Mouse (Mus musculus) ES-CJ7 (cell line): ENCODE data around the gene Kifc3.

Experiments used
- DNase-seq: peaks from one replicate; pipeline ENCODE4 v3.0.0; 2011; ENCODE audit warnings: low read depth, low spot score

The Kifc3 gene

DNA sequence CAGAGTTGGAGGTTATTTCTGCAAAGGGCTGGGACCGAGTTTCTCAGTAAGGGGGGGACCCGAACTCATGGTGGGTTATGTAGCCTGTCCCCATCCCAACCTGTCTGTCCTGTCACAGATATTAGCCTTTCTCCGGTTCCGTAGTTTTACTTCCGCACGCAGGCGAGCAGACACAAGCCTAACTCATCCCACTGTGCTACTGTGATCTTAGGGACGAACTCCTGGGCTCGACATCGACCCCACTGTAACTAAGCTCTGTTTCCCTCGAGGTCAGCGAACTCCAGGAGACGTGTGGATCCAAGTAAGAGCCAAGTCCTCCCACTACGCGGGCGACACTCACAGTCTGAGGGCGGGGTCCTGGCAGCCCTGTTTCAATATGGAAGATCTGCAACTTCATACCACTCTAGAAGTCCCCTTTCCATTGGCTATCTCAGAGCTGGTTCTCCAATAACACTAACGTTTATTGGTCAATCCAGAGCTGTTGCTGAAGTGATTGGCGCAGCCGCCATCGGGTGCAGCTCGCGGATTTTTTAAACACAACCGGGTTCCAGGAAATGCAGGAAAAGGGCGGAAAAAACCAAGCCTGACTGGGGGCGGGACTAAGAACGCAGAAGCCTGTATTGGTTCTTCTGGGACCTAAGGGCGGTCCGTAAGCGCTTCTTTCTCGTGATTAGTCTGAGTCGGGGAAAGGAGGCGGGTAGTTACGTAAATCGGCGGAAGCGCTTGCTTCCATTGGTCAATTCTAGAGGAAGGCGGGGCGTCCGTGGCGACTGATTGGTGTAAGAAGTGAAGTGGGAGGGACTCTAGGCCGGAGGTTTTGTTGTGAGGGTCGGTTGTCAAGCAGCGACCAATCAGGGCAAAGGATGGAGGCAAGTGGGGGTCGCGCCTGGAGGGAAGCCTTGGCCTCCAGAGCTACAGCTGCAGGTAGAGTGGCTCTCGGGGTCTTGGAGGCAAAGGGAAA lies 122.0 kb downstream of the Kifc3 start, which contains the start of gene Katnb1:
Katnb1 (plus strand) TSS at position 806 of the 961 bp plus-strand sequence.
- peak; percentile 100 for DNase-seq

DNA sequence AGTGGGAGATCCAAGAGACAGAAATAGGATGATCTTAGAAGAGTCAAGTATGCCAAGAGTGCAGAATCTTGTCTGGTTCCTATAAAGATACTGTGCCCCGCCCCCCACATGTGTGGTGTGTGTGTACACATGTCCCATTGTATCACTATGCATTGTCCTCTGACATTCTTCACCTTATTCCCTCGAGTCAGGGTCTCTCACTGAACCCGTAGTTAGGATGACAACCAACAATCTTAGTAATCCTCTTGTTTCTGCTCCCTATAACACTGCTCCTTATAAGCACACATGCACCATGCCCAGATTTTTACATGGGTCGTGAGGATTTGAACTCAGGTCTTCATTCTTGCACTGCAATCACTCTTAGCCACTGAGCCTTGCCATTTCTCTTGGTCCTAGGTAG lies 123.3 kb downstream of the Kifc3 start:
- DNase-seq = no peak

DNA sequence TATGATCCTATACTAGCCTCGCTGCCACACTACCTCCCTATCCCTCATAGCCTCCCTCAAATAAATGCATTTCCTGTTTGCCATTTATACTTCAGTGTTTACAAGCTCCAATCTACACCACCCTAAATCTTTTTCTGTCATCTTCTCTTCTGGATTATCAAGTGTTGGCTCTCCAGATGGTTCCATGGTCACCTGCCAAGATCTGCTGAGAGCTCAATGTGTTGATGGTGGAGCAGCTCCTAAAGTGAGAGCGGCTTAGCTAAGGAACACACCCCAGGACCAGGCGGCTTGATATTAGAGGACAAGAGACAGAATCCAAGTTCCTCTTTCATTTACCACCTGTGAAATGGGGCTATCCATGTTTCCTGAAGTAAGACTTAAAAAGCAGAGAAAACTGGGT lies 124.6 kb downstream of the Kifc3 start:
- DNase-seq = no peak

DNA sequence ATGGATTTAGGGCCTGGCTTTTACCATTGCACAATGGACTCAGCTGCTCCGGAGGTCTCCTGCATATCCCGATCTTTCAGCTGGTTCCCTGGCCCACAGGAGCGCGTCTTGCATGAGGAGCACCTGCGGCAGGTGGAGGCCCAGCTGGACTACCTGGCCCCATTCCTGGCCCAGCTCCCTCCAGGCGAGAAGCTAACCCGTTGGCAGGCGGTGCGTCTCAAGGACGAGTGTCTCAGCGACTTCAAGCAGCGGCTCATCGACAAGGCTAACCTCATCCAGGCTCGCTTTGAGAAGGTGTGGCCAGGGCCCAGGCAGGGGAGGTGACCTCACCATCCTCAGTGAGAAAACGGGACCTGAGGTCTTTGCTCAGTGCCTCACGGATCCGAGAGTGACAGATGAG lies 126.5 kb downstream of the Kifc3 start:
- no peak for DNase-seq

DNA sequence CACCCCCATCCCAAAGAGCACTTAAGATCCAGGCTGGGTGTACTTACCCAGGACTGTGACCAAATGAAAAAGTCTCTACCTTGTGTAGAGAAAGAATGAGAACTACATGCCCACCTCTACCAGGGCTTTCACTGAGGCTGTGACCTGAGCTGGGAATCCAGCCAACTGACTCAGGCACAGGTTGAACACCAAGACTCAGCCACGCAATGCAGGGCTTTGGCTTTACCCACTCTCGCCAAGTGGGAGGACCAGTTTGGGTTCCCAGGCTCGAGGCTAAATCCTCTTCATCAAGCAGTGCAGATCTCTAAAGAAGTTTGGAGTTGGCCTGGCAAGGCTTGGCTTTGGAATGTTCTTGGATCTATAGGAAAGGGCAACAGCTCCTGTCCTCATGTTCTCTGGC lies 127.1 kb downstream of the Kifc3 start:
- DNase-seq = no peak

DNA sequence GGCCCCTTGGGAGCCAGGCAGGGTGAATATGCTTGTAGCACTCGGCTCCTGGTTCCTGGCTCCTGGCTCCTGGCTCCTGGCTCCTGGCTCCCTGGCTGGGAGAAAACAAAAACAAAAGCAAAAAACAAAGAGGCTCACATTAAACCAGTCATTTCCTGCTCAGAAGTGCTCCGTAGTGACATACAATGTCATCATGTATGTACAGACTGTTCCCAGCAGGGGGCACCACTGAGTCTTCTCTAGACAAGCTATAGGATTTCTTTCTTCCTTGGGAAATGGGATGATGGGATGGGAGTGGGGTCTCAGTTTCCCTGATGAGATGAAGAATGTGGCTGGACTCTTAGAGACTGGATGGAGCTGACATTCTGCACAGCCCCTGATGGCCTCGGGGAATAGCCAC lies 135.0 kb downstream of the Kifc3 start:
- peak; percentile 93 for DNase-seq

DNA sequence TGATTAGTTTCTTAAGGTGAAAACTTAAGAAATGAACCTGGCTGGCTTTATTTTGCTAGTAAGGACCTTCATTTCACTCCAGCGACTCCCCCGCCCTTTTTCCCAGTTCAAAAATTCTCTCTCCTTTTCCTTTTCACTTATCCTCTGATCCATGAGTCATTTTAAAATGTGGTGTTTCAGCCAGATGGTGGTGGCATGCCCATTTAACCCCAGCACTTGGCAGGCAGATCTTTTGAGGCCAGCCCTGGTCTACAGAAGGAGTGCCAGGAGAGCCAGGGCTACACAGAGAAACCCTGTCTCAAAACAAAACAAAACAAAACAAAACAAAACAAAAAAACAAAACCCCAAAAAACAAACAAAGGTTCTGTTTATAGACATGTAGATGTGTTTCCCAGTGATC lies 138.1 kb downstream of the Kifc3 start:
- DNase-seq = no peak

DNA sequence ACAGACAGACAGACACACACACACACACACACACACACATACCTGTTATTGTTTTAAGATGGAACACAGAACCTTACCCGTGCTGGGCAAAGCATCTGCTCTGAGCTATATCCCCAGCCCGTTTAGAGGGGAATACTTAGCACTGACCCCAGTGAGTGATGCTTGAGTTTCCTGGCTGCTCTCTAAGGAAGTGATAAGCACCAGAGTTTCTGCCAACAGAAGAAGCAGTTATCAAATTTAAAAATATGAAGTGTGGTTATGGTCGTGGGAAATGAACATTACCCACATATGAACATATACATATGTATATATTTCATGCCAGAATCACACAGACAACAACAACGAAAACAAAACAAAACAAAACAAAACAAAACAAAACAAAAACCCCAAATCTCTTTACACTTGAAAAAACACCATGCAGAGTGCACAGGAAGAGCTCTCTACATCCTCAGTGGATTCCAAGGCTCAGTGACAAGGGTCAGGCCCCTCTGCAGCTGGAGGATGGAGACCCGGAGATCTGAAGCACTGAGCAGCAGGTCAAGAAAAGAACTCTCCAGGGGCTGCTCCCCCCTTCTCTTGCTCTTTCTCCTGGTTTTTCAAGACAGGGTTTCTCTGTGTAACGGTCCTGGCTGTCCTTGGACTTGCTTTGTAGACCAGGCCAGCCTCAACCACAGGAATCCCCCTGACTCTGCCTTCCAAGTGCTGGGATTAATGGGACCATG lies 142.6 kb downstream of the Kifc3 start:
- no peak for DNase-seq

DNA sequence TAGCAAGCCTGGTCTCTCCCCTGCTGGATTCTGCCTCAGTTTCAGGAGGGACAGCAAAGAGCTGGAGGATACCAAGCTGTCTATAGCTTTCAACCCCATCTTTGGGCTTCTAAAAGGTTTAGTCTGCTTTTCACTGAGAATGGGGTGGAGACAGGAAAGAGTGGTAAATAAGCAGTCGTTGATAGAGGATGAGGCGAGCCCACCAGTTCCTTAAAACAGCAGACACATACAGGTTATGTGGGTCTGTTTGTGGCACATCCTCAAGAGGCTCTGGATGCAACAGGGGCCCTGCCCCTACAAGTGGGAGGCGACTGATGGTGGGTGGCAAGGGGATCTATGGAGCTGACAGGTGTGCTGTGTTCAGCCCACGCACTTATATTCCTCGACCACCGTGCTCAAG lies 144.0 kb downstream of the Kifc3 start:
- DNase-seq = no peak

DNA sequence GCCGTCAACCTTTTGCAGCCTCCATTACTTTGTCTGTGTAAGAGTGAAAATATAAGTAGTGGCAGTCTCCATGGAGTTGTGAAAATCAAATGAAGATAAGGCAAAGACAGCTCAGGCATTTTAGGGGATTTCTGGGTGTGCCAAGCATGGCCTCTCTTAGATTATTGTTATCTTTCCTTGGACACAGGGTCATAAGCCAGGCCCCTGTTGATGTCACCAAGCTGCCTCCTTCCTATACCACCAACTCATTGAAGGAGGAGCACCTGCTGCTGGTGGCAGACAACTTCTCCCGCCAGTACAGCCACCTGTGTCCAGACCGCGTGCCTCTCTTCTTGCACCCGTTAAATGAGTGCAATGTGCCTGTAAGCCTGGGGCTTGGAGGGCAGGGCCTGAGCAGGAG lies 146.2 kb downstream of the Kifc3 start:
- no peak for DNase-seq

DNA sequence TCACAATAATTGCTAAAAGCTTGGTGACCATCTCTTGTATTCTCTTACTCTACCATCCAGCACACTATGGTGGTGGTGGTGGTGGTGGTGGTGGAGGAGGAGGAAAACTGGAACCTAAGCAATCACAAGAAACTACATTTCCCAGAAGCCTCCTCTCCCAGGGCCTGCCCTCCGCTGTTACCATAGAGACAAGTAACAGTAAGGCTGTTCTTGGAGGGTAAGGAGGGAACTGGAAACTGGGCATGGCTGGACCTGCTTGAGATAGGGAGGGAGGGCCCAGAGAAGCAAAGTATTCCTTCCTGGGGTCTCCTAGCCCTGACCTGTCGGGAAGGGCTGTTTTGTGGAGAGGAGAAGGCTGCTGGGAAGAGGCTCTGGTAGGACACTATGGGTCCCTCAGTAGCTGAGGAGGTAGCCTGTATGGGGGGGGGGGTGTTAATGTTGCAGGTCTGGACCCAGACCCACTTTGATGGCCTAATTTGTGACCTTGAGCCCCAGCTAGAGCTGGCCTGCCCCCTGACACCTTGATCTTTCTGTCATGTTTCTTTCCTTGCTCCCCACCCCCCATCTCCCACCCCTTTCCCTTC lies 147.6 kb downstream of the Kifc3 start, which contains the start of gene Drc7:
Drc7 (plus strand) TSS at position 177 of the 584 bp plus-strand sequence.
- DNase-seq = peak; percentile 64

DNA sequence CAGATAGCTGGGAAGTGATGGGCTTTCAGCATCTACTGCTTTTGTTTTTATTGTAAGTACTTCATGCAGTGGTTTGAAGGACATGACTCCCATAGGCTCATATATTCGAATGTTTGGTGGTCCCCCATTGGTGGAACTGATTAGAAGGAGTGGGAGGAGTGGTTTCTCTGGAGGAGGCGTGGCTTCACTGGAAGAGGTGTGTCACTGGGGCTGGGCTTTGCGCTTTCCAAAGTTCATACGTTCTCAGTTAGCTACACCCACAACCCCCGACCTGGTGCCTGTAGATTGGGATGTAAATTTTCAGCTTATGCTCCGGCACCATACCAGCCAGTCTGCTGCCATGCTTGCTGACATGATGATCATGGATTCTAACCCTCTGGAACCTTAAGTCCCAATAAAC lies 148.2 kb downstream of the Kifc3 start:
- peak; percentile 31 for DNase-seq
